Mouse (Mus musculus): ENCODE results near the gene Tgif2. TPM values are rescaled to one million over a fixed set of nuclear protein-coding genes. Genes with fewer than 3 reads are reported as not detected.

The Tgif2 gene
- 10 to 100 TPM; 16.9 to 17.1 TPM for polyA plus RNA-seq (2017; shearing (Covaris generic))

GRCm38 (mm10) chr2:156839319-156840191 lies at the start of gene Tgif2:
TSS of gene Tgif2 (plus strand) at chr2:156840007.

GRCm38 (mm10) chr2:156857835-156858234 lies 18.0 kb downstream of the Tgif2 start, which contains the start of gene 4930518I15Rik:
TSS of gene 4930518I15Rik (minus strand) at chr2:156857946.

GRCm38 (mm10) chr2:156862772-156863486 lies 23.1 kb downstream of the Tgif2 start, which contains the start of gene Rab5if:
TSS of gene Rab5if (plus strand) at chr2:156863128.

GRCm38 (mm10) chr2:156887017-156887416 lies 47.2 kb downstream of the Tgif2 start, which contains the start of gene Sla2:
TSS of gene Sla2 (minus strand) at chr2:156887192.

Other genes starting within 250 kb of the Tgif2 start
- gene Dlgap4, start 226.3 kb upstream of the Tgif2 start, polyA plus RNA-seq (2017; shearing (Covaris generic)): 10 to 100 TPM; 80.8 to 87.0 TPM
- 1 to 10 TPM in 1 of 2 experiments, not detected in 1; 1.2 TPM for gene Myl9, start 64.6 kb upstream of the Tgif2 start, polyA plus RNA-seq (2017; shearing (Covaris generic))
- gene 4930518I15Rik, start 17.9 kb downstream of the Tgif2 start, polyA plus RNA-seq (2017; shearing (Covaris generic)): 1 to 10 TPM; 3.6 to 5.4 TPM
- 100 to 1,000 TPM; 146 to 172 TPM for gene Rab5if, start 23.1 kb downstream of the Tgif2 start, polyA plus RNA-seq (2017; shearing (Covaris generic))
- 100 to 1,000 TPM in 1 of 2 experiments, 10 to 100 TPM in 1; 50.6 to 102 TPM for gene Sla2, start 47.2 kb downstream of the Tgif2 start, polyA plus RNA-seq (2017; shearing (Covaris generic))
- 100 to 1,000 TPM; 119 to 213 TPM for gene Ndrg3, start 152.0 kb downstream of the Tgif2 start, polyA plus RNA-seq (2017; shearing (Covaris generic))
- gene Dsn1, start 167.1 kb downstream of the Tgif2 start, polyA plus RNA-seq (2017; shearing (Covaris generic)): 10 to 100 TPM; 12.3 to 17.1 TPM
- under 1 TPM; 0.30 to 0.33 TPM for gene Soga1, start 239.2 kb downstream of the Tgif2 start, polyA plus RNA-seq (2017; shearing (Covaris generic))
- not detected for gene Tldc2, start 247.0 kb downstream of the Tgif2 start, polyA plus RNA-seq (2017; shearing (Covaris generic))